Mouse (Mus musculus): Measurements from ENCODE around the gene Gm9844. TPM values are rescaled to one million over a fixed set of nuclear protein-coding genes. Genes with fewer than 3 reads are reported as not detected.

Gm9844 gene
- polyA plus RNA-seq, 1 experiment from 2014 or later = 29.8 TPM

DNA sequence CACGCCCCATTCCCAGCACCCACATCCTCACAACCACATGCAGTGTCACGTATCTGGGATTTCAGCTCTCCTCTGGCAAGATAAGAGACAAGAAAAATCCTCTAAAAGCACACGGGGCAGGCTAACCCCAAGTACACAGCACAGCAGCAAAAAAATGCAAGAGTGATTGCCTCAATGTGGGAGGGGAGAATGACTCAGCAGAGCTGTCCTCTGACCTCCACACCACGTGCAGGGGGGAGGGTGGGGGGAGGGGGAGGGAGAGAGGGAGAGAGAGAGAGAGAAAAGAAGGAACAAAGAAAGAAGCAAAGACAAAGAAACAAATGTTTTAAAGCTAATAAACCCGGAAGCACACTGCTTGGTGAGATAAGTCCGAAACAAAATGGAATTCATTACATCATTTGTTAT, 11.1 kb upstream of the Gm9844 start:
- no peak overlapping the region for H3K27ac ChIP-seq
- WGBS = 41% methylated on average over 6 of the region's 6 CpGs
- no peak overlapping the region for H3K4me3 ChIP-seq
- no peak overlapping the region for H3K9ac ChIP-seq
- no peak for ATAC-seq
- no peaks in the 10 kb centered on the region for H3K36me3 ChIP-seq (ENCODE audit: poor library complexity, severe bottlenecking)
- H3K9me3 ChIP-seq (replicated peaks) = no peaks in the 10 kb centered on the region
- 0 out of 2 replicates have a peak, but pooled peaks cover 5% of the 10 kb centered on the region for H3K4me1 ChIP-seq
- H3K27me3 ChIP-seq = no peaks in the 10 kb centered on the region
- H3K4me2 ChIP-seq = no peak overlapping the region

DNA sequence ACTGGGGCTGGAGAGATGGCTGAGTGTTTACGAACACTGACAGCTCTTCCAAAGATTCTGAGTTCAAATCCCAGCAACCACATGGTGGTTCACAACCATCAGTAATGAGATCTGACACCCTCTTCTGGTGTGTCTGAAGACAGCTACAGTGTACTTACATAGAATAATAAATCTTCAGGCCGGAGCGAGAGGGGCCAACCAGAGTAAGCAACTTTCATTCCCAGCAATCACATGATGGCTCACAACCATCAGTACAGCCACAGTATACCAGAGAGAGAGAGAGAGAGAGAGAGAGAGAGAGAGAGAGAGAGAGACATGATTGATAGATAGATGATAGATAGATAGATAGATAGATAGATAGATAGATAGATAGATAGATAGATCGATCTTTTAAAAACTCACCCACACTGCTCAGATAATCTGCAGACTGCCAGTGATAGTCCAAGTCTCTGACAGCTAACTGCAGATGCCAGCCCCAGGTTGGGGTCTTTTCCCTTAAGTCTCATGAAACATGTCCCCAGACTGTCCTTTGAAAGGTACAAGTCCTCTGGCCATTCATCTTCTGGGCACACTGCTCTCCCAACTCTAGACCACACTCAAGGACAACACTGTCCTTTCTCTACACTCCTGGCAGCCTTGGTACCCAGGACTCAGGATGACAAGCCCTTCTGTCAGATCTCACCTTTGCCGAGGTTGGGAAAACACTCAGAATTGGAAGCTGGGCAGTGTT, 10.3 kb upstream of the Gm9844 start:
- no peak overlapping the region for H3K4me3 ChIP-seq
- no peaks in the 10 kb centered on the region for H3K4me1 ChIP-seq
- H3K9me3 ChIP-seq (replicated peaks) = no peaks in the 10 kb centered on the region
- H3K9ac ChIP-seq = no peak overlapping the region
- no peak overlapping the region for H3K27ac ChIP-seq
- 87% methylated on average over 5 of the region's 5 CpGs for WGBS
- no peak for ATAC-seq
- H3K4me2 ChIP-seq = no peak overlapping the region
- H3K27me3 ChIP-seq = no peaks in the 10 kb centered on the region
- H3K36me3 ChIP-seq (ENCODE audit: poor library complexity, severe bottlenecking) = no peaks in the 10 kb centered on the region

DNA sequence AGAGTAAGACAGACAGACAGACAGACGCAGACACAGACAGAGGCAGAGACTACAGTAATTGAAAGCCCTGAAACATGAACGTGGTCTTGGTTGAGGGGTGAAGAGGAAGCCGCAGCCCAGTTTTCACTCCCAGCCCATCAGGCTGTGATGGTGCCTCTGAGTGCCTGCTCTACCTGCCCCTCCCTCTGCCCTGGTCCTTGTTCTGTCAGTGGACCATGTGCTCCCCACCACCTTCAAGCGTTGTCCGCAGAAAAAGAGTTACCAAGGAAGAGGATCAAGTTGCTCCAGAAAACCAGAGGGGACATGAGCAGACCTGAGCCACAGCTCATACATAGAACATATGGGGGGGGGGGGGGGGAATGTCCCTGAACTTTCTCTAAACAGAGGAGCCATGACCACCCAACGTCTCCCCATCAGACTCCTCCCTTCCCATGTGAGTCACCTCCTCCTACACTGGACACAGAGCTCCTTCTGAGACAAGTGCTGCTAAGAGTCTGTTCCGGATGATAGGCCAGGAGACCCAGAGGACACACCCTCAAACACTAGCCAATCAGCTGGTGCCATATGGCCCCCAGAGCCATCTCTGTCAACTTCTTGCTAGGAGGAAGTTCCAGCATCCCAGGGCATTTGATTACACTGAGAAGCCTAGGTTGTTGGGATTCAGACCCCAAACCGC, 9.3 kb upstream of the Gm9844 start:
- no peak for ATAC-seq
- H3K27ac ChIP-seq = no peak overlapping the region
- 0 out of 2 replicates have a peak, but pooled peaks cover 3% of the 10 kb centered on the region for H3K4me1 ChIP-seq
- no peak overlapping the region for H3K4me2 ChIP-seq
- WGBS = 77% methylated on average over 8 of the region's 8 CpGs
- no peak overlapping the region for H3K4me3 ChIP-seq
- no peaks in the 10 kb centered on the region for H3K27me3 ChIP-seq
- no peak overlapping the region for H3K9ac ChIP-seq
- no peaks in the 10 kb centered on the region for H3K36me3 ChIP-seq (ENCODE audit: poor library complexity, severe bottlenecking)
- no peaks in the 10 kb centered on the region for H3K9me3 ChIP-seq (replicated peaks)

DNA sequence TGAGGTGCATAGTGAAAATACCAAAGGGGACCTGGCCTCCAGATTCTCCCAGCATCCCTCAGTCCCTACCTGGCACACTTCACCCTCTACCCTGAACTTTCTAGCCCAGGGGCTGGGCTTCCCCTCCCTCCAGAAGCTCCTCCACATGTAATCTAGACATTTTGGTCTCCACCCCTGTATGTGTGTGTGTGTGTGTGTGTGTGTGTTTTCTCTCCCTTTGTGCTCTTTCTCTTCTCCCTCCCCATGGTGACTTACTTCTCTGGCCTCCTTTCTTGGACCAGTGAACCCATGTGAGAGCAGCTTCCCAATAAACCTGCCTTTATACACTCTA, 8.8 kb upstream of the Gm9844 start:
- H3K9me3 ChIP-seq (replicated peaks) = no peaks in the 10 kb centered on the region
- H3K4me1 ChIP-seq = 0 out of 2 replicates have a peak, but pooled peaks cover 3% of the 10 kb centered on the region
- ATAC-seq = no peak
- H3K4me3 ChIP-seq = no peak overlapping the region
- H3K36me3 ChIP-seq (ENCODE audit: poor library complexity, severe bottlenecking) = no peaks in the 10 kb centered on the region
- H3K27me3 ChIP-seq = no peaks in the 10 kb centered on the region
- H3K27ac ChIP-seq = no peak overlapping the region
- H3K9ac ChIP-seq = no peak overlapping the region
- H3K4me2 ChIP-seq = no peak overlapping the region

DNA sequence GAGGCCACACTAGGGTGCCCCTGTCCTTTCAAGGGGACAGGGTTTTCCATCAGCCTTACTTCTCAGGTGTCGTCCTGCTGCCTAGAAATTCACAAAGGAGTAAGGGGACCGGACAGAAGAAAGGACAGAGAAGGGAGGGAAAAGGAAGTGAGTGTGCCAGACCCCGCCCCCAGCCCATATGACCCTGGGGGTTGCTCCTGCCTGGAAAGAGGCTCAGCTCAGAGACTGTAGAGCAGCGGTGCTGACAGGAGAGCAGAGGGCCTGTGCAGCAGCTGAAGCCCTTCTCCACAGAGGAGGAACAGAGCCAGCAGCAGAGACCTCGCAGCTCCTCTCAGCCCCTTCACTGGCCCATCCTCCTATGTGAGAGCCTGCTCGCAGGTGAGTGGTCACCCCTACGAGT, 8.3 kb upstream of the Gm9844 start:
- Histone ChIP-seq H3K4me1 (0 out of 2 replicates have a peak, but pooled peaks cover 3% of the 10 kb centered on the region), H3K4me2 (no peak overlapping the region), H3K36me3 (ENCODE audit: poor library complexity, severe bottlenecking) (no peaks in the 10 kb centered on the region), H3K9me3 (replicated peaks) (no peaks in the 10 kb centered on the region), H3K27ac (no peak overlapping the region), H3K27me3 (no peaks in the 10 kb centered on the region), H3K9ac (no peak overlapping the region), H3K4me3 (no peak overlapping the region)
- no peak for ATAC-seq
- 57% methylated on average over 7 of the region's 7 CpGs for WGBS

DNA sequence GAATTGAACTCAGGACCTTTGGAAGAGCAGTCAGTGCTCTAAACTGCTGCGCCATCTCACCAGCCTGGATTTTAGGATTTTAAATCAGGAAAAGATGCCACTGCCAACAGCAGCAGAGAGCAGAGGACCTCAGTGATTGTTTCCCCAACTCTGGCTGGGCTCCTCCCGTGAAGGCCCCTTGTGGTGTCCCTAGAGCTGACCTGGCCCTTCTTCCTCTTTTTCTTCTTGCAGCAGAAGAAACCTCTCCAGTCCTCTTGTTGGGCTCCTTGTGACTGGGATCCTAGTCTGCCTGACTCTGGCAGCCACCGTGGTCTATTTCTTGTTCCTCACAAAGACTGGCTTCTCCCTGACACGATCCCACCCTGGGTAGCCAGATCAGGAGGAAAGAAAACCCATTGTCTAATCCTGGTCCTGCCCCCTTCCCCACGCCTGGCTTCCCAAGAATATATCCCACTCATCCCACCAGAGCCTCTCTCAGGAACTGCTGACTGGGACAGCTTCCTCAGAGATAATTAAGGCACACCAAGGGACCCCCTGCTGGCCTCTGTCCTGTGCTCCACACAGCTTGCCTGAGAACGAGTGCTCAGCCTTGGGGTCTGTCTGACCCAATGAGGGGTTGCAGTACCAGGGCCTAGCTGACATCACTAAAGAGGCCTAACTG, 5.4 kb upstream of the Gm9844 start:
- ATAC-seq = no peak
- H3K27ac ChIP-seq = no peak overlapping the region
- H3K36me3 ChIP-seq (ENCODE audit: poor library complexity, severe bottlenecking) = no peaks in the 10 kb centered on the region
- no peak overlapping the region for H3K4me2 ChIP-seq
- H3K4me3 ChIP-seq = no peak overlapping the region
- WGBS = 24% methylated on average over 6 of the region's 6 CpGs
- 0 out of 2 replicates have a peak, but pooled peaks cover 3% of the 10 kb centered on the region for H3K4me1 ChIP-seq
- no peaks in the 10 kb centered on the region for H3K27me3 ChIP-seq
- no peaks in the 10 kb centered on the region for H3K9me3 ChIP-seq (replicated peaks)
- H3K9ac ChIP-seq = no peak overlapping the region

DNA sequence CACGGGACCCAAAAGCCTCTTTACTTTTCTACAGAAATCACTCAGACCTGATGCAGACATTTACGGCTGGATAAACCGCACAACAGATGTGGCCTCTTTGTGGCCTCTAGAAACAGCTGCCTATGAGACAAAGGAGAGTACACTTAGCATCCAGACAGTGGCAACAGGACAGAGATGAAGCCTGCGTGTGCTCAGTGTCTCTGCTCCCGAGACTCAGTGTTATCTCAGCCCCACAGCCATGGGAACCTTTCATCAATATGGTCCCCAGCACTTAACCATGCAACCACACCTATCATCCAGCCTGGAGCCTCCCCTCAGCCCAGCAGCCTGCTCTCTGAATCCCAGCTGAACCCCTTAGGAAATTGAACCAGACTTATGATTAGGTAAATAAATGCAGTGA, 2.8 kb upstream of the Gm9844 start:
- H3K27me3 ChIP-seq = no peaks in the 10 kb centered on the region
- H3K4me2 ChIP-seq = no peak overlapping the region
- H3K27ac ChIP-seq = no peak overlapping the region
- H3K36me3 ChIP-seq (ENCODE audit: poor library complexity, severe bottlenecking) = no peaks in the 10 kb centered on the region
- no peak overlapping the region for H3K9ac ChIP-seq
- H3K4me1 ChIP-seq = 0 out of 2 replicates have a peak, but pooled peaks cover 3% of the 10 kb centered on the region
- ATAC-seq = no peak
- no peak overlapping the region for H3K4me3 ChIP-seq
- WGBS = 86% methylated on average over 5 of the region's 5 CpGs
- no peaks in the 10 kb centered on the region for H3K9me3 ChIP-seq (replicated peaks)

DNA sequence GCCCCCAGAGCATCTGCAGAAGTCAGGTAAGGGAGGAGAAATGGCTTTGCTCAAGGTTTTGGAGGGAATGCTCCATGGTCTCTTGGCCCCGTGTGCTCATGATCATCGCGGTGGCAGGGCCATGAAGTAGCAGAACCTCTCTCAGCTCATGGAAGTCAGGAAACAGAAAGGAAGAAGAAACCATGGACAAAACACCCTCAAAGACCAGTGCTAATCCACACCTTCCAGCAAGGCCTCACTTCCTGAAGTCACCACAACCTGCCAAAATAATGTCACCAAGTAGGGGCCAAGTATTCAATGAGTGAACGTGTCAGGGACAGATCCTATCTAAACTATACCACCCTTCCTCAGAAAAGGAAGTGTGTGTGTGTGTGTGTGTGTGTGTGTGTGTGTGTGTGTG, 840 bp downstream of the Gm9844 start:
- H3K9me3 ChIP-seq (replicated peaks) = no peaks in the 10 kb centered on the region
- 91% methylated on average over 4 of the region's 4 CpGs for WGBS
- ATAC-seq = no peak
- H3K4me1 ChIP-seq = no peaks in the 10 kb centered on the region
- H3K27ac ChIP-seq = no peak overlapping the region
- no peak overlapping the region for H3K4me3 ChIP-seq
- H3K27me3 ChIP-seq = no peaks in the 10 kb centered on the region
- no peaks in the 10 kb centered on the region for H3K36me3 ChIP-seq (ENCODE audit: poor library complexity, severe bottlenecking)
- H3K4me2 ChIP-seq = no peak overlapping the region
- H3K9ac ChIP-seq = no peak overlapping the region

DNA sequence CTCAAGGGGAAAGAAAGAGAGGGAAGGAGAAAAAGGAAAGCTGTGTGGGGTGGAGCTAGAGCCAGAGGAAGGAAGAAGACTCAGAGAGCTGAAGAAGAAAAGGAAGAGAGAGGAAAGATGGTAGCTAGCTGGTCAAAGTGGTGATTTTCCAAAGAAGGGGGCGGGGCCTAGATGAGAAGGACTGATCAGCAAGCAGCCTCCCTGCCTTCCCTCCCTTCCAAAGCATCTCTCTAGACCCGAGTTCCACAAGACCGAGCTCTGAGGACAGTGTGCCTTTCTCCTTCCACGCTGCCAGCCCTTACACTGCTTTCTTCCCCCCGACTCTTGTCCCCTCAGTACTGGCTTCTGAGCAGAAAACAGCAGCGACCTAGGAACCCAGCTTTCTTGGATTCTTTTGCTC, 2.1 kb downstream of the Gm9844 start:
- H3K4me1 ChIP-seq = peaks cover 12% of the 10 kb centered on the region
- H3K36me3 ChIP-seq (ENCODE audit: poor library complexity, severe bottlenecking) = no peaks in the 10 kb centered on the region
- H3K4me3 ChIP-seq = no peak overlapping the region
- H3K4me2 ChIP-seq = no peak overlapping the region
- no peaks in the 10 kb centered on the region for H3K27me3 ChIP-seq
- no peak for ATAC-seq
- WGBS = 22% methylated on average over 5 of the region's 6 CpGs
- no peaks in the 10 kb centered on the region for H3K9me3 ChIP-seq (replicated peaks)
- H3K27ac ChIP-seq = no peak overlapping the region
- peak overlapping the region; percentile 38; the same call in 1 of the 2 replicates for H3K9ac ChIP-seq

DNA sequence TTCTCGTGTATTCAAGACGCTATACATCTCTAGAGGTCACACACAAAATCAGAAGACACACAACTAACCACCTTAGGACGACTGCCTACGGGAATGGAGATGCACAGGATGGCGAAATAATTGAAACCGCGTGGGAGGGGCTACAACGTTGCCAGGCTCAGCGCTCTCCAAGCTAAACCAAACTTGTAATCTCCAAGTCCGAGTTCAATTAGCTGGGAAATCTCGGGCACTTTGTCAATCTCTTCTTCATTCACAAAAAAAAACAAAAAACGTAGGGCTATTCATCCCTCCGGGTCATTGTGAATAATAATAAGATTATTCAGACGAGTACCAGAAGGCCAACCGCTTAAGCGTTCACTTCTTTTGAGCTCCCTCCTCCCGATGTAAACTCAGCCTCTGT, 7.1 kb downstream of the Gm9844 start:
- H3K4me2 ChIP-seq = peak overlapping the region; percentile 10; the same call in 1 of the 2 replicates
- no peak overlapping the region for H3K4me3 ChIP-seq
- H3K9ac ChIP-seq = no peak overlapping the region
- 18% methylated on average over 17 of the region's 17 CpGs for WGBS
- ATAC-seq = no peak; the same call in 1 of the 2 replicates
- H3K36me3 ChIP-seq (ENCODE audit: poor library complexity, severe bottlenecking) = no peaks in the 10 kb centered on the region
- H3K27ac ChIP-seq = no peak overlapping the region
- H3K9me3 ChIP-seq (replicated peaks) = peaks cover 8% of the 10 kb centered on the region; the same call in 1 of the 2 replicates
- H3K27me3 ChIP-seq = no peaks in the 10 kb centered on the region
- H3K4me1 ChIP-seq = peaks cover 20% of the 10 kb centered on the region

DNA sequence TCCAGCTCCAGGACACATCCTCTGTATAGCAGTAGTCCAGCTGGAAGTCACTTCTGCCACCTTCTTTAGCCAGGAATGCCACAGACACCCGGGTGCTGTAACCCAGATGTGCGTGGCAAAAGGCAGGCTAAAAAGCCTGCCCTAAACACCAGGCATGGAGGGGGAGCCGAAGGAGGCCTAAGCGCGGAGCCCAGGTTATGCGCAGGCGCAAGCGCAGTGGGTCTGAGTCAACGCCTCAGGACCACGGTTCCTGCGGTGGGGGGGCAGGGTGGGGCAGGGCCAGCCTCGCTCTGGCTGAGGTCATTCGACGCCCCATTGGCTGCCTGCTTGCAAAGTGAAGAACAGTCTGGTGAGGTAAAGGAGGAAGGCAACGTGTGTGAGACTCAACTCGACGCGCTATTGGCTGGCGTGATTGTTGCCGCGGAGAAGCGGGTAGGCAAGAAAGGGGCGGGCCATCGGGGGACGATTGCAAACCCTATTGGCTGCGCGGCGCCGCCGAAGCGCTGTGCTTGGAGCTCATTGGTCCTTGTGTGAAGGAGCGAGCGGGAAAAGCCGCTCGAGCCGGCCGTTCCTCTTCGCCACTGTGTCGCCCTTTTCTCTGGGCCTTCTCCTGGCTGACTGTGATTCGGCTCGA, 7.6 kb downstream of the Gm9844 start, which contains the start of the genes Lypd4 and Dmrtc2:
Lypd4 (minus strand) TSS at position 410 of the 634 bp plus-strand sequence.
Dmrtc2 (plus strand) TSS at position 526 of the 634 bp plus-strand sequence.
- Histone ChIP-seq H3K36me3 (ENCODE audit: poor library complexity, severe bottlenecking) (no peaks in the 10 kb centered on the region), H3K27me3 (no peaks in the 10 kb centered on the region), H3K4me3 (no peak within 1 kb of the TSS), H3K4me1 (peaks cover 20% of the 10 kb centered on the region), H3K27ac (no peak within 1 kb of the TSS), H3K9ac (no peak within 1 kb of the TSS; the same call in 1 of the 2 replicates), H3K4me2 (peak within 1 kb of the TSS; percentile 10; the same call in 1 of the 2 replicates), H3K9me3 (replicated peaks) (peaks cover 8% of the 10 kb centered on the region; the same call in 1 of the 2 replicates)
- ATAC-seq = peak; percentile 21; the same call in 1 of the 2 replicates
- WGBS = 56% methylated on average over 41 of the region's 41 CpGs

DNA sequence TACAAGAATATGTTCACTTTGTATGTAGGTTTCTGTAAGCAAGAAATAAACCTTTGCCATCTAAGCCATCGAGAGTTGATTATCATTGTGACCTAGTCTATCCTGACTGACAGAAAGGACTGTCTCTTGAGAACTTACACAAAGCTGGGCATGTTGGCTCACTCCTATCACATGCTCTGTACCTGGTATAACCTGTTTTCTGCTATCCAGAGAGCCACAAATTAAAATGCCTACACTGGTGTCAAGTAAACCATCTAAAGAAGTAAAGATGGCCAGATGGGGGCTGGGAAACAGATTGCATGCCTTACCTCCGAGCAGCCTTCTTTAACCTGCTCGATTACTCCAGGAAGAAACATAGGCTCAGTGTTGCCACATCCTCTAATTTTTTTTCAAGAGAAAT, 15.6 kb downstream of the Gm9844 start:
- Histone ChIP-seq H3K27me3 (no peaks in the 10 kb centered on the region), H3K9me3 (replicated peaks) (no peaks in the 10 kb centered on the region), H3K4me2 (no peak overlapping the region), H3K27ac (no peak overlapping the region), H3K4me1 (no peaks in the 10 kb centered on the region), H3K36me3 (ENCODE audit: poor library complexity, severe bottlenecking) (no peaks in the 10 kb centered on the region), H3K4me3 (no peak overlapping the region), H3K9ac (no peak overlapping the region)
- 89% methylated on average over 3 of the region's 3 CpGs for WGBS
- ATAC-seq = no peak

All from forebrain, embryonic 13.5 days (tissue).